Mouse (Mus musculus) myocyte (in vitro differentiated cells): Measurements from ENCODE around the gene Tuba8. TPM values are rescaled to one million over a fixed set of nuclear protein-coding genes. Genes with fewer than 3 reads are reported as not detected.

ENCODE experiments used
- H3K27me3 ChIP-seq: one replicate; pipeline ENCODE4 v1.6.1; 2011; ENCODE audit not compliant: control insufficient read depth, insufficient read depth, insufficient read length
- H3K36me3 ChIP-seq: one replicate; pipeline ENCODE4 v1.6.1; 2011; ENCODE audit not compliant: control insufficient read depth, insufficient read depth
- H3K4me2 ChIP-seq: one replicate; pipeline ENCODE4 v1.6.1; 2011; ENCODE audit warnings: low read depth, control low read depth
- H3K4me3 ChIP-seq: one replicate; pipeline ENCODE4 v1.5.1; 2011; ENCODE audit warnings: mild to moderate bottlenecking, control low read depth, moderate library complexity
- H3K79me2 ChIP-seq: one replicate; pipeline ENCODE4 v1.6.1; 2011; ENCODE audit not compliant: control insufficient read depth, insufficient read depth
- H3ac ChIP-seq: one replicate; pipeline ENCODE4 v1.6.1; 2011; ENCODE audit not compliant: control insufficient read depth, insufficient read length
- CEBPB ChIP-seq: IDR thresholded peaks from 2 replicates; pipeline ENCODE4 v1.6.1; 2011; ENCODE audit warnings: mild to moderate bottlenecking, moderate library complexity; ENCODE audit not compliant: poor library complexity, insufficient read depth, severe bottlenecking
- E2F4 ChIP-seq: IDR thresholded peaks from one replicate; pipeline ENCODE4 v1.6.1; 2011; ENCODE audit warnings: mild to moderate bottlenecking, control low read depth, moderate library complexity; ENCODE audit not compliant: insufficient read depth
- MAX ChIP-seq: IDR thresholded peaks from one replicate; pipeline ENCODE4 v1.6.1; 2011; ENCODE audit warnings: low read depth, mild to moderate bottlenecking, control low read depth
- MYOD1 ChIP-seq, 3 experiments: IDR thresholded peaks; one replicate each; pipeline ENCODE4 v1.6.1; 2011; ENCODE audit warnings: control low read depth in 2 of 3, low read depth in 2 of 3, mild to moderate bottlenecking in 2 of 3, moderate library complexity in 1 of 3; ENCODE audit not compliant: insufficient read length in 2 of 3, control insufficient read depth in 1 of 3
- MYOG ChIP-seq, 3 experiments: IDR thresholded peaks; one replicate each; pipeline ENCODE4 v1.6.1; 2011; ENCODE audit warnings: control low read depth in 2 of 3, low read depth in 2 of 3, mild to moderate bottlenecking in 2 of 3; ENCODE audit not compliant: insufficient read length in 2 of 3, control insufficient read depth in 1 of 3, insufficient read depth in 1 of 3
- POLR2A ChIP-seq: IDR thresholded peaks from one replicate; pipeline ENCODE4 v1.6.1; 2011; ENCODE audit warnings: low read depth, mild to moderate bottlenecking, control low read depth, moderate library complexity; ENCODE audit not compliant: insufficient read length
- POLR2AphosphoS2 ChIP-seq: IDR thresholded peaks from one replicate; pipeline ENCODE4 v1.6.1; 2011; ENCODE audit warnings: low read depth, control low read depth; ENCODE audit not compliant: insufficient read length
- REST ChIP-seq: IDR thresholded peaks from one replicate; pipeline ENCODE4 v1.6.1; 2011; ENCODE audit warnings: mild to moderate bottlenecking, control low read depth, moderate library complexity; ENCODE audit not compliant: insufficient read depth, insufficient read length
- SRF ChIP-seq: IDR thresholded peaks from one replicate; pipeline ENCODE4 v1.6.1; 2011; ENCODE audit warnings: low read depth; ENCODE audit not compliant: control insufficient read depth, insufficient read length
- TCF12 ChIP-seq: IDR thresholded peaks from one replicate; pipeline ENCODE4 v1.6.1; 2011; ENCODE audit warnings: mild to moderate bottlenecking, control low read depth; ENCODE audit not compliant: poor library complexity, insufficient read depth, severe bottlenecking
- TCF3 ChIP-seq: IDR thresholded peaks from one replicate; pipeline ENCODE4 v1.6.1; 2011; ENCODE audit warnings: low read depth, control low read depth; ENCODE audit not compliant: insufficient read length
- USF1 ChIP-seq: IDR thresholded peaks from one replicate; pipeline ENCODE4 v1.6.1; 2011; ENCODE audit warnings: low read depth, mild to moderate bottlenecking, control low read depth, moderate library complexity
- polyA plus RNA-seq: library from polyadenylated mRNA; unstranded; fragments of >200 nt; fragmentation: generic; extraction: Trizol; gene quantifications from one replicate; pipeline ENCODE4 v1.2.1, GENCODE M21; 2012; ENCODE audit warnings: missing spikeins

The Tuba8 gene
- polyA plus RNA-seq, 1 experiment, result not detected

DNA sequence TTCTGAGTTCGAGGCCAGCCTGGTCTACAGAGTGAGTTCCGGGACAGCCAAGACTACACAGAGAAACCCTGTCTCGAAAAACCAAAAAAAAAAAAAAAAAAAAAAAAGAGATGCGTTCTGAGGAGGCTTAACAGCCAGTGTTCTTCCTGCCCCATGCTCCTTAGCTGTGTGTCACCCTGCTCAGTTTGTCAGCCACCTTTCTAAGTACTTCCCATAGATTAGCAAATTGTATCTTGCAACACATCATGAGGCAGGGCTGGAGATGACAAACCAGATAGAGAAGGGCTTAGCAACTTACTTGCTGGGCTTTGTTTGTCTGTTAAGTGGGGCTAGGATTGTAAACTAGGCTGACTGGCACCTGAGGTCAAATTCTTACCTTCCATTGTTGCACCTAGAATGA, 10.0 kb upstream of the Tuba8 start:
- Histone ChIP-seq H3K4me3 (no peak overlapping the region), H3ac (no peak overlapping the region), H3K79me2 (no peaks in the 10 kb centered on the region), H3K4me2 (no peak overlapping the region), H3K36me3 (no peaks in the 10 kb centered on the region), H3K27me3 (no peaks in the 10 kb centered on the region)
- TF ChIP-seq POLR2AphosphoS2 (no peak), MYOD1 (IDR thresholded peaks at IDR 0.05; ENCODE audit: control insufficient read depth in 1 of 3, insufficient read length in 2 of 3, low read depth in 2 of 3) (no peak), POLR2A (no peak), REST (no peak), TCF3 (no peak), E2F4 (no peak), MYOG (IDR thresholded peaks at IDR 0.05; ENCODE audit: control insufficient read depth in 1 of 3, insufficient read depth in 1 of 3, insufficient read length in 2 of 3, low read depth in 2 of 3) (no peak), MAX (no peak), TCF12 (no peak), USF1 (no peak)

DNA sequence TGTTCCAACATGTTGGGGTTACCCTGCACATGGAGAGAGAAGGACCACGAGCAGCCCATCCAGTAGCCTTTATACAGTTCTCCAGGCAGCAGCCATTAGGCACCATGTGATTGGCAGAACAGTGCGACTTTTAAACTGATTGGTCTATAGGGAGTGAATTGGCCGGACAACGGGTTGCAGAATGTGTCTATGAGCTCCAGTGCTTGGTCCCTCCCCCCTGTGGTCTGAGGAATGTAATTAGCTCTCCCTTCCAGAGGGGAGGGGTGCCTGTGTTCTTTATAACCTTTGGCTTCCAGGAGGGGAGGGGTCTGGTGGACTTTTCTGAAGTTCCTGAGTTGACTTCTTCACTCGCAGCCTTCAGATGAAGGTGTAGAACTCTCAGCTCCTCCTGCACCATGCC, 8.5 kb upstream of the Tuba8 start:
- no peak overlapping the region for H3K4me2 ChIP-seq
- TF ChIP-seq REST, result no peak
- TF ChIP-seq USF1, result no peak
- TF ChIP-seq E2F4, result no peak
- TF ChIP-seq TCF3, result no peak
- no peak for TF ChIP-seq TCF12
- no peak for TF ChIP-seq MAX
- no peak for TF ChIP-seq POLR2A
- TF ChIP-seq MYOD1 (IDR thresholded peaks at IDR 0.05; ENCODE audit: control insufficient read depth in 1 of 3, insufficient read length in 2 of 3, low read depth in 2 of 3), result no peak
- no peaks in the 10 kb centered on the region for H3K27me3 ChIP-seq
- H3K36me3 ChIP-seq, result no peaks in the 10 kb centered on the region
- no peak overlapping the region for H3ac ChIP-seq
- H3K4me3 ChIP-seq, result no peak overlapping the region
- no peaks in the 10 kb centered on the region for H3K79me2 ChIP-seq

DNA sequence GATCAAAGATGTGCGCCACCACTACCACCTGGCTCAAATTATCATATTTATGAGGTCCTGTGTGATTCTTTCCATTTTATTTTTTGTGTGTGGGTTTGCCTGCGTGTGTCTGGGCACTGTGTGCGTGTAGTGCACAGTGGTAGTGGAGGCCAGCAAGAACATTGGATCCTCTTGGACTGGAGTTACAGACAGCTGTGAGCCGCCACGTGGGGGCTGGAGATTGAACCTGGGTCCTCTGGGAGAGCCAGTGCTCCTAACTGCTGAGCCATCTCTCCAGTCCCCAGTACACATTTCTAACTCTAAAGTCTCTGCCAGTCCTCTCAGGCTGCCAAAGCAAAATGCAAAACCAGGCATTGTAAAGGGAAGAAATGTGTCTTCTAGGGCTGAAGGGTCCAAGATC, 4.0 kb upstream of the Tuba8 start:
- no peaks in the 10 kb centered on the region for H3K36me3 ChIP-seq
- H3K79me2 ChIP-seq, result no peaks in the 10 kb centered on the region
- H3K27me3 ChIP-seq, result peaks cover 11% of the 10 kb centered on the region
- no peak overlapping the region for H3K4me2 ChIP-seq
- no peak overlapping the region for H3ac ChIP-seq
- H3K4me3 ChIP-seq, result no peak overlapping the region
- TF ChIP-seq TCF3 (no peak), POLR2A (no peak), MYOG (IDR thresholded peaks at IDR 0.05; ENCODE audit: control insufficient read depth in 1 of 3, insufficient read depth in 1 of 3, insufficient read length in 2 of 3, low read depth in 2 of 3) (no peak), SRF (no peak), USF1 (no peak), E2F4 (no peak), POLR2AphosphoS2 (no peak), TCF12 (no peak), MAX (no peak), CEBPB (no peak), MYOD1 (IDR thresholded peaks at IDR 0.05; ENCODE audit: control insufficient read depth in 1 of 3, insufficient read length in 2 of 3, low read depth in 2 of 3) (no peak), REST (no peak)

DNA sequence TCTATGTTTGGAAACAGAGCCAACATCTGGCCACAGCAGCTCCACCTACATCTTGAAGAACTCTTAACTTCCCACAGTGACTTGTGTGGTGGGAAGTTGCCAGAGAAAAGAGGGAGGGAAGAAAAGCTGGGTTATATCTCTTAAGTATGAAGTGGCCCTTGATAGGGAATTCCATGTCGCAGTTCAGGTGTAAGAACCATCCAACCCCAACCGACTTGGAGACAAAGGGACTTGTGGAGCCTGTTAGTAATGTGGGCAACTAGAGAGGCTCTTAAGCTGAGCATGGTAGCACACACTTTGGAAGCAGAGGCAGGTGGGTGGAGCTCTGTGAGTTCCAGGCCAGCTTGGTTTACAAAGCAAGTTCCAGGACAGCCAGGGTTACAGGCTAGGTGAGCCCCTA, 912 bp upstream of the Tuba8 start:
- H3K27me3 ChIP-seq, result peaks cover 16% of the 10 kb centered on the region
- H3K4me2 ChIP-seq, result no peak overlapping the region
- no peaks in the 10 kb centered on the region for H3K79me2 ChIP-seq
- H3ac ChIP-seq, result no peak overlapping the region
- TF ChIP-seq MYOD1 (IDR thresholded peaks at IDR 0.05; ENCODE audit: control insufficient read depth in 1 of 3, insufficient read length in 2 of 3, low read depth in 2 of 3), result no peak
- no peak for TF ChIP-seq E2F4
- TF ChIP-seq MAX, result no peak
- TF ChIP-seq MYOG (IDR thresholded peaks at IDR 0.05; ENCODE audit: control insufficient read depth in 1 of 3, insufficient read depth in 1 of 3, insufficient read length in 2 of 3, low read depth in 2 of 3), result no peak
- TF ChIP-seq TCF12, result no peak
- no peak for TF ChIP-seq CEBPB
- no peak for TF ChIP-seq POLR2AphosphoS2
- TF ChIP-seq POLR2A, result no peak
- no peak for TF ChIP-seq REST
- no peak for TF ChIP-seq SRF
- no peaks in the 10 kb centered on the region for H3K36me3 ChIP-seq
- no peak overlapping the region for H3K4me3 ChIP-seq

DNA sequence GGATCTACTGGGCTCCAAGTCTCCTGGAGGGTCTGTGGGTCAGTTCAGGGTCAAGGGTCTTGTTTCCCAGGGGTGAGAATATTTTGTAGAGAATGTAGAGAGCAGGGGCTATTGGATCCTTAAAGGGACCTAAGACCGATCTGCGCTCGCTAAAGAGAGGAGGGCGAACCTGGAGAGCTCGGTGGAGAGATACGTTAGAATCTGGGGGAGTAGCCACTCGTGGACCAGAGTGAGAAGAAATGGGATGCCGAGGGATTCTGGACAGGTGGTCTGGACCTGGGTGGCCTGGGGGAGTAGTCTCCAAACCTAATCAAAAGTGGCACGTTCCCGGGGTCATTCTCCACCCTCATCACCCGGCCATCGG, 412 bp downstream of the Tuba8 start:
- Histone ChIP-seq H3K79me2 (no peaks in the 10 kb centered on the region), H3ac (no peak overlapping the region), H3K4me2 (peak overlapping the region; percentile 56), H3K36me3 (no peaks in the 10 kb centered on the region), H3K27me3 (peaks cover 16% of the 10 kb centered on the region), H3K4me3 (no peak overlapping the region)
- no peak for TF ChIP-seq POLR2AphosphoS2
- TF ChIP-seq MYOG (IDR thresholded peaks at IDR 0.05; ENCODE audit: control insufficient read depth in 1 of 3, insufficient read depth in 1 of 3, insufficient read length in 2 of 3, low read depth in 2 of 3), result no peak
